Mouse (Mus musculus) hindbrain, embryonic 14.5 days (tissue): ENCODE measurements around the gene Lgi1. TPM values are rescaled to one million over a fixed set of nuclear protein-coding genes. Genes with fewer than 3 reads are reported as not detected.

Experiments used
- ATAC-seq: fragments of 200-750 bp; cut with Nextera tagmentation; 2 replicates; pipeline ENCODE4 v1.8.0; 2017; ENCODE audit warnings: moderate number of reproducible peaks, mild to moderate bottlenecking, moderate TSS enrichment, moderate library complexity; ENCODE audit not compliant: low FRiP score
- DNase-seq: peaks from one replicate; pipeline ENCODE4 v3.0.0-alpha.2; 2015; ENCODE audit warnings: low spot score
- H3K27ac ChIP-seq: fragments of 300-500 bp; sonication (generic); 2 replicates; pipeline ENCODE4 v1.5.1; 2014; ENCODE audit warnings: mild to moderate bottlenecking, moderate library complexity
- H3K27me3 ChIP-seq: fragments of 300-500 bp; sonication (generic); 2 replicates; pipeline ENCODE4 v1.6.1; 2014; ENCODE audit warnings: mild to moderate bottlenecking, low read length, mixed read lengths; ENCODE audit not compliant: control insufficient read depth, insufficient read depth
- H3K36me3 ChIP-seq: fragments of 300-500 bp; sonication (generic); replicated peaks from 2 replicates; pipeline ENCODE4 v1.6.1; 2014; ENCODE audit not compliant: control insufficient read depth, insufficient read depth
- H3K4me1 ChIP-seq: fragments of 300-500 bp; sonication (generic); replicated peaks from 2 replicates; pipeline ENCODE4 v1.6.1; 2014; ENCODE audit warnings: antibody characterized with exemption, low read length, mixed read lengths; ENCODE audit not compliant: control insufficient read depth, insufficient read depth
- H3K4me2 ChIP-seq: fragments of 300-500 bp; sonication (generic); replicated peaks from 2 replicates; pipeline ENCODE4 v1.6.1; 2014; ENCODE audit warnings: mild to moderate bottlenecking, moderate library complexity
- H3K4me3 ChIP-seq: fragments of 300-500 bp; sonication (generic); replicated peaks from 2 replicates; pipeline ENCODE4 v1.5.1; 2014; ENCODE audit warnings: mild to moderate bottlenecking, low read length
- H3K9ac ChIP-seq: fragments of 300-500 bp; sonication (generic); 2 replicates; pipeline ENCODE4 v1.6.1; 2014
- H3K9me3 ChIP-seq: fragments of 300-500 bp; sonication (generic); 2 replicates; pipeline ENCODE4 v1.6.1; 2016; ENCODE audit warnings: low read length; ENCODE audit not compliant: control insufficient read depth
- WGBS: fragments of 180-500 bp; shearing (Covaris S2); extraction: QIAGEN DNeasy Blood & Tissue Kit; methylation state at CpG from one replicate; pipeline ENCODE4 v1.1.7; 2014; 5-methylcytosine and 5-hydroxymethylcytosine counted together
- polyA plus RNA-seq: library from polyadenylated mRNA; unstranded; fragments of >200 nt; fragmentation: Nextera tagmentation; extraction: Ambion mirVana; gene quantifications from 2 replicates; pipeline ENCODE4 v1.2.1, GENCODE M21; 2014

The Lgi1 gene
- polyA plus RNA-seq, 1 experiment from 2014 or later, result 22.2 TPM

DNA sequence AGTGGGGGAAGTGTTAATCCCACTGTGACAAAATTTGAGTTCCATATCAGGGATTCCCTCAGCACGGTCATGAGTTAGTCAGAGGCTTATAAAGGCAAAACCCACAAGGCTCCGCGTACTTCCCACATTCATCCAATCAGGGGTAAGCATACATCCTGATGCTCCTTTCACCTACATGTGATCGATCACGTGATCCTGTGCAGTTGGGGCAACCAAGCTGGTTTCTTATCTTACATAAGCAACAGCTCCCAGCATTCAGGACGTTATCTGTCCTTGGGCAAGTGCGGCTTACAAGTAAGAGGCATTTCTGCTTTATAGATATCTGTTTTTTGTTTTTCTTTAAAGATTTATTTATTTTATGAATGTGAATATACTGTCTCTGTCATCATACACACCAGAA lies 63.7 kb downstream of the Lgi1 start:
- H3K4me3 ChIP-seq, result no peak overlapping the region
- H3K9me3 ChIP-seq, result no peaks in the 10 kb centered on the region
- H3K4me1 ChIP-seq, result 0 out of 2 replicates have a peak, but pooled peaks cover 4% of the 10 kb centered on the region
- H3K4me2 ChIP-seq, result no peak overlapping the region
- WGBS, result 90% methylated on average over 7 of the region's 7 CpGs
- H3K36me3 ChIP-seq, result no peaks in the 10 kb centered on the region
- H3K9ac ChIP-seq, result no peak overlapping the region
- DNase-seq (no peak), ATAC-seq (no peak)
- no peaks in the 10 kb centered on the region for H3K27me3 ChIP-seq
- H3K27ac ChIP-seq, result no peak overlapping the region

DNA sequence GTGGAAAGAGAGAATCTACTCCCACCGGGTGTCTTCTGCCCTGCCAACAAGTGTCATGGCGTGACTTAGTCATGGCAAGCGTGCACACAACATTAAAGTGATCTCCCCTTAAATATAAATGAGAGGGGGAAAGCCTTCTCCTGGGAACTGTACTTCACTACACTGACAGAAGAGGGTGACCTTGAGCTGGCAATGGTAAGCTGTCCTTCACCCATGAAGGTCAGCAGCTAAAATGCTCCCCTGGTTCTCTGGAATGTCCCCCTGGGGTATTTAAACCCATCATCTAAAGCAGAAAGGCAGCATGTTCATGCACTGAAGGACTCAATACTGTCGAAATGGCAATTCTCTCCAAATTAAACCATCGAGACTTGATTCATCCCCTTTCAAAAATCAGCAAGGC lies 64.9 kb downstream of the Lgi1 start:
- no peaks in the 10 kb centered on the region for H3K36me3 ChIP-seq
- H3K27me3 ChIP-seq, result no peaks in the 10 kb centered on the region
- no peak overlapping the region for H3K4me3 ChIP-seq
- DNase-seq (no peak), ATAC-seq (no peak)
- WGBS, result 89% methylated on average over 5 of the region's 5 CpGs
- no peak overlapping the region for H3K9ac ChIP-seq
- H3K9me3 ChIP-seq, result no peaks in the 10 kb centered on the region
- H3K4me1 ChIP-seq, result 0 out of 2 replicates have a peak, but pooled peaks cover under 1% of the 10 kb centered on the region
- H3K27ac ChIP-seq, result no peak overlapping the region
- H3K4me2 ChIP-seq, result no peak overlapping the region

DNA sequence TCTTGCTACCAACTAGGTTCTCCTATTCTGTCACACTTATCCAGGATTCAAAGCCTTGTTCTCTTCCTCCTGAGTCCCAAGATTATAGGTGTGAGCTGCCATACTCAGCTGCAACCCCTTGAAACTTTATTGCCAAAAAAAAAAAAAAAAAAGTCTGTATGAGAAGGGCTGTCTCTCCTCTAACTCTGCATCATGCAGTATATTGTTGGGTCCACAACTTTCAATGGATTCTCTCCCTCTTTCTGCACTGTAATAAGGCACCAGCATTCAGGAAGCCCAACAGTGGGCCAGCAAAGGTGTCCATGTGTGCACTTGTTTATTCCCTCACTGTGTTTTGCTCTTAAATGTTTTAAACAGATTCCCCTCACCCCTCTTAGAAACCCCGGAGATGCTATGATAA lies 66.7 kb downstream of the Lgi1 start:
- Histone ChIP-seq H3K4me2 (no peak overlapping the region), H3K36me3 (no peaks in the 10 kb centered on the region), H3K27me3 (no peaks in the 10 kb centered on the region), H3K4me3 (no peak overlapping the region), H3K4me1 (no peaks in the 10 kb centered on the region), H3K9ac (no peak overlapping the region), H3K27ac (no peak overlapping the region), H3K9me3 (no peaks in the 10 kb centered on the region)
- WGBS, result 48% methylated on average over 1 of the region's 1 CpGs
- DNase-seq (no peak), ATAC-seq (no peak)

DNA sequence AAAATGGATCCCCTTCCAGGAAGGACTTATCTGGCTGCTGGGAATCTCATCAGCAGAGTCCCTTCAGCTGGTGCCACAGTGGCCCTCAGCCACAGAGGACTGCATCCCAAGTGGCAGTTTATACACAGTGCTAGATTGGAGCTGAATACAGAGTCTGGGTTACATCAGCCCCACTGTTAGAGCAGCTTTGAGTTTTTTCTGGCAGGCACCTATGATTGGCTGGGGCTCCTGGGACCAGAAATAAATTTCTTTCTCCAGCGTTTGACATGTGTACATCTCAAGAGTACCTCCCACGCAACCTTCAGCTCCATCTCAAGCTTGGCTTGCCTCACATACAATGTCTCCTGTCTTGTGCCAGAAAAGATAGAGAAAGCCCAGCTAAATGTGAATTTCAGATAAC lies 67.9 kb downstream of the Lgi1 start:
- Histone ChIP-seq H3K4me1 (no peaks in the 10 kb centered on the region), H3K4me3 (no peak overlapping the region), H3K27ac (no peak overlapping the region), H3K9me3 (no peaks in the 10 kb centered on the region), H3K9ac (no peak overlapping the region), H3K27me3 (no peaks in the 10 kb centered on the region), H3K4me2 (no peak overlapping the region), H3K36me3 (no peaks in the 10 kb centered on the region)
- no peak for ATAC-seq
- 67% methylated on average over 2 of the region's 2 CpGs for WGBS
- no peak for DNase-seq

DNA sequence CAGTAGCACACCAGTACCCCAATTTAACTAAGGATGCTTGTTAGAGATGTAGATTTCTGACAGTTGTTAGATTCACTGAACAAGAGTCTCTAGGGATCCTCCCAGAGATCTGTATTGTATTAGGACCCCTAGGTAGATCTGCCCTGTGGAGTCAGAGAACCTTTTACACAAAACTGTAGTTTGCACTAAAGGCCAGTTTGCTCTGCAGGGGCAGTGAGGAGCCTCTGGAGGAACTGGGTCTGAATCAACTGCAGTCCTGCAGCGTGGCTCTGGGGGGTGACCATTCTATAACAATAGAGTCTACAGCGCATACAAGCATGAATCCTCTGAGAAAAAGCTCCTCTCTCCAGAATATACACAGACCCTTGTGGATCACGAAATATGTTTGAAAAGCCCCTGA lies 68.5 kb downstream of the Lgi1 start:
- no peak overlapping the region for H3K9ac ChIP-seq
- ATAC-seq (no peak), DNase-seq (no peak)
- no peaks in the 10 kb centered on the region for H3K36me3 ChIP-seq
- no peak overlapping the region for H3K27ac ChIP-seq
- H3K27me3 ChIP-seq, result no peaks in the 10 kb centered on the region
- H3K4me2 ChIP-seq, result no peak overlapping the region
- 41% methylated on average over 3 of the region's 3 CpGs for WGBS
- no peaks in the 10 kb centered on the region for H3K4me1 ChIP-seq
- H3K4me3 ChIP-seq, result no peak overlapping the region
- H3K9me3 ChIP-seq, result no peaks in the 10 kb centered on the region

DNA sequence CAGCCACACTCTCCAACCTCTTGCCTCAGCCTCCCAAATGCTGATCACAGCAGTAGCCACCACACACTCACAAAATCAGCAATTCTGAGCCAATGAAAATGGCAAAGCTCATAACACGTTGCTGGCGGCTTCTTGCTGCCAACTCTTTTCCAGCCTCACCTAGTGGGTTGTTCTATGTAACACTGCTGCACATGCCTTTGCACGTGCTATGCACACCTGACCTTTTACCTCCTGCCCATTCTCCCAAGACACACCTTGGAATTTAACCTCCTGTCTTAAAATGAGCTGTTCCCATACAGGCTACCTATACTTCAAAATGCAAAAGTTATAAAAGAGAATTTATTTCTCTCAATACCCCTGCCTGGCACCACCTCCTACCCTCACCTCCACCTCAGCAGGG lies 72.2 kb downstream of the Lgi1 start:
- Histone ChIP-seq H3K4me2 (no peak overlapping the region), H3K9ac (no peak overlapping the region), H3K27me3 (no peaks in the 10 kb centered on the region), H3K9me3 (no peaks in the 10 kb centered on the region), H3K4me3 (no peak overlapping the region), H3K4me1 (no peaks in the 10 kb centered on the region), H3K36me3 (no peaks in the 10 kb centered on the region), H3K27ac (no peak overlapping the region)
- DNase-seq (no peak), ATAC-seq (no peak)
- WGBS, result 83% methylated on average over 3 of the region's 3 CpGs

DNA sequence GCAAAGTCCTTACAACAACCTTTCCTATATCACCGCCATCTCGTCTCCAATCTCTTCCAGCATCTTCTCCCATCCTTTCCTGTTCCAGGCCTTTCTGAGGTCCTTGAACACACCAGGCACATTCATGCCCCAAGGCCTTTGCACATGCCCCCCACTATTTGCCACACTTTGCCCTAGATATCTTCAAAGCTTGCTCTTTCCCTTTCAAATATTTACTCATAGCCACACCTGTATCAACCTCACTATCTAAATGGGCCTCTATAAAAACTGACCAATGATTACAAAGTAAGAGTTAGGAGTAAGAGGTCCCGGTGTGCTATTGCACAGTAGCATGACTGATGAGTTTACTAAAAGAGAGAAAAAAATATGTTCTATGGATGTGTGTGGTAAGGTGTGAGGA lies 73.0 kb downstream of the Lgi1 start:
- Histone ChIP-seq H3K9me3 (no peaks in the 10 kb centered on the region), H3K9ac (no peak overlapping the region), H3K27me3 (no peaks in the 10 kb centered on the region), H3K4me3 (no peak overlapping the region), H3K4me2 (no peak overlapping the region), H3K4me1 (no peaks in the 10 kb centered on the region), H3K27ac (no peak overlapping the region), H3K36me3 (no peaks in the 10 kb centered on the region)
- WGBS, result 94% methylated on average over 3 of the region's 3 CpGs
- ATAC-seq (no peak), DNase-seq (no peak)

DNA sequence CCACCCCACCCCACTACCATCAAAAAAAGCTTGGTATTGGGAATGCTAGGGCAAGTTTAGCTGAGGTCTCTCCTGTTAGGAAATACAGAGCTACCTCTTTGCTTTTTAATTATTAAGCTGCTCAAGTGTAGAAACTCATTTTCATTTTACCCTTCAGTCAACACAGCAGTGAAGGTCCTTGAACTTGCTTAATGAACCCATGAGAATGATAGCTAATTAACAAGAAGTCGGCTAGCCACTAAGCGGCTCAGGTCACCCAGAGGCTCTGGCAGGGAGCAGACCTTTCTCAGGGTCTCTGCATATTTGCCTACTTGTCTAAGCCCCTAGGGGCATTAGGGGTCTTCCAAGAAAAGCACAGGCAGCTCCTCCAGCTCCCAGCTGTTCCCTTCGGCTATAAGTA lies 75.4 kb downstream of the Lgi1 start:
- WGBS, result 64% methylated on average over 3 of the region's 3 CpGs
- Histone ChIP-seq H3K27me3 (no peaks in the 10 kb centered on the region), H3K9me3 (no peaks in the 10 kb centered on the region), H3K4me2 (no peak overlapping the region), H3K36me3 (no peaks in the 10 kb centered on the region), H3K4me1 (no peaks in the 10 kb centered on the region), H3K9ac (no peak overlapping the region), H3K4me3 (no peak overlapping the region), H3K27ac (no peak overlapping the region)
- no peak for ATAC-seq
- DNase-seq, result no peak

DNA sequence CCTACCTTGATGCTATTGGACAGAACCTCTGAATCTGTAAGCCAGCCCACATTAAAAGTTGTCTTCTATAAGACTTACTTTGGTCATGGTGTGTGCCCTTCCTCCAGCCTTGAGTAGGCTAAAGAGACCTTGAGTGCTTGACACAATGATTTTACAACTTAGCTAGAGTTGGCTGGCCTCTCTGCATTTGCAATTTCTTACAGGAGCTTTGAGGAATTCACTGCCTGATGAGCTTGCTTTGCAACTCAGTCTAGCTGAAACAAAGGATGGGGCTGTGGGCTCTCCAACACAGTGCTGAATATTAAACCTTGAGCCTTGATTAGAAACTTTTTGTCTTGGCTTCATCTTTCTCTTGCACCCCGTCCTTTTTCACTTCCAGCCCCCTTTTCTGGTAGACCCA lies 78.9 kb downstream of the Lgi1 start:
- no peaks in the 10 kb centered on the region for H3K27me3 ChIP-seq
- DNase-seq, result no peak
- no peak for ATAC-seq
- no peaks in the 10 kb centered on the region for H3K36me3 ChIP-seq
- no peak overlapping the region for H3K4me2 ChIP-seq
- H3K9ac ChIP-seq, result no peak overlapping the region
- peaks cover 2% of the 10 kb centered on the region; the same call in 1 of the 2 replicates for H3K4me1 ChIP-seq
- WGBS, result 84% methylated on average over 1 of the region's 1 CpGs
- no peaks in the 10 kb centered on the region for H3K9me3 ChIP-seq
- H3K27ac ChIP-seq, result no peak overlapping the region
- no peak overlapping the region for H3K4me3 ChIP-seq

DNA sequence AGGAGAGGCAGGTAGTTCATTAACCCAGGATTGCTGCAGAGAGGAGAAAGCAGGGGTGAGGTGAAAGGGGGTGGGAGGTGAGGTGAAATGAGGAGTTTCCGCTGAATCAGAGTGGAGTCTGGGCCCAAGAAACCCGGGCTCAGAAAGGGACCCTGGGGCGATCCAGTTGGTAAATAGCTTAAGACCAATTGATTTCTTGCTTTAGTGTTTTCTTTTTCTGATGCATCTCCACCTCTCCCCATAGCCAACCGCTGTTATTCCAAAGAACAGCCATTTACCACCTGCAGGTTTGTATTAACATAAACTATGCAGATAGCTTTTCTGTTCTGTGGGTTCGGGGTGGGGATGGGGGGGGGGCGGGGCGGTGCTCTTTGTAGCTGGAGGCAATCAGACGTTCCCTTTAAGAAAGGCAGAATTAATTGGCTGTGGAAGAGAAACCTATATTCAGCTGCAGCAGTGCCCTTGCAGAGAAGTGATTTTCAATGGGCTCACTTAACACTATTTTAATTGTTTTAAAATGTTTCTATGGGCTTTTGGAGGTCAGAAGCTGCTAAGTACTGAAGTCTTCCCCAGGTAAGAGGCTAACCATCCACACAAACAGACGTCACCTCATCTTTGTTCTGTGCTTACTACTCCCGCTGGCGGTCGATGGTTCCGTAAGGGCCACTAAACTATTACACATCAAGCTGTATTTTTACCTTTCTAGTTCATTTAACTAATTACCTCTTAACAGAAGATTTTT lies 84.1 kb downstream of the Lgi1 start:
- Histone ChIP-seq H3K4me2 (peak overlapping the region; percentile 25; the same call in 1 of the 2 replicates), H3K27ac (peak overlapping the region; percentile 61), H3K36me3 (no peaks in the 10 kb centered on the region), H3K9me3 (no peaks in the 10 kb centered on the region), H3K4me3 (peak overlapping the region; percentile 5; the same call in 1 of the 2 replicates), H3K9ac (no peak overlapping the region), H3K4me1 (peaks cover 7% of the 10 kb centered on the region), H3K27me3 (no peaks in the 10 kb centered on the region)
- 22% methylated on average over 13 of the region's 13 CpGs for WGBS
- peak; percentile 42 for DNase-seq
- peak; percentile 78 for ATAC-seq
